Mouse (Mus musculus) liver, embryonic 14.5 days (tissue): ENCODE results near the gene Ticam1. TPM values are rescaled to one million over a fixed set of nuclear protein-coding genes. Genes with fewer than 3 reads are reported as not detected.

Source experiments
- ATAC-seq: fragments of 200-750 bp; cut with Nextera tagmentation; 2 replicates; pipeline ENCODE4 v1.8.0; 2017; ENCODE audit warnings: moderate number of reproducible peaks, mild to moderate bottlenecking, moderate library complexity; ENCODE audit not compliant: insufficient read depth
- DNase-seq, 3 experiments: peaks; one replicate each; pipeline ENCODE4 v3.0.0-alpha.2; 2012 to 2013; ENCODE audit warnings: low read depth in 3 of 3, low spot score in 3 of 3
- H3K27ac ChIP-seq: fragments of 300-500 bp; sonication (generic); 2 replicates; pipeline ENCODE4 v1.5.1; 2014; ENCODE audit warnings: moderate library complexity, mild to moderate bottlenecking, control low read depth, inconsistent platforms
- H3K27me3 ChIP-seq: fragments of 300-500 bp; sonication (generic); 2 replicates; pipeline ENCODE4 v1.6.1; 2014; ENCODE audit warnings: mild to moderate bottlenecking, low read length, moderate library complexity; ENCODE audit not compliant: control insufficient read depth, insufficient read depth
- H3K36me3 ChIP-seq: fragments of 300-500 bp; sonication (generic); replicated peaks from 2 replicates; pipeline ENCODE4 v1.6.1; 2014; ENCODE audit warnings: low read depth; ENCODE audit not compliant: control insufficient read depth, insufficient read depth
- H3K4me1 ChIP-seq, 2 experiments: fragments of 200-500 bp in 1 of 2; fragments of 300-500 bp in 1 of 2; sonication (generic) in 1 of 2; replicated peaks; 2 replicates each; pipeline ENCODE4 v1.6.1; 2012 to 2014; ENCODE audit warnings: antibody characterized with exemption in 1 of 2, inconsistent platforms in 1 of 2, low read length in 1 of 2; ENCODE audit not compliant: control insufficient read depth in 2 of 2, insufficient read depth in 2 of 2
- H3K4me2 ChIP-seq: fragments of 300-500 bp; sonication (generic); 2 replicates; pipeline ENCODE4 v1.6.1; 2014; ENCODE audit warnings: low read depth, mild to moderate bottlenecking, control low read depth, moderate library complexity
- H3K4me3 ChIP-seq, 2 experiments: fragments of 200-500 bp in 1 of 2; fragments of 300-500 bp in 1 of 2; sonication (generic) in 1 of 2; 2 replicates each; pipeline ENCODE4 v1.5.1; 2012 to 2014; ENCODE audit warnings: low read depth in 2 of 2, low read length in 2 of 2, mild to moderate bottlenecking in 2 of 2, control low read depth in 1 of 2, inconsistent platforms in 1 of 2, moderate library complexity in 1 of 2; ENCODE audit not compliant: insufficient read depth in 1 of 2
- H3K9ac ChIP-seq: fragments of 300-500 bp; sonication (generic); replicated peaks from 2 replicates; pipeline ENCODE4 v1.6.1; 2014; ENCODE audit warnings: mild to moderate bottlenecking, control low read depth, moderate library complexity
- H3K9me3 ChIP-seq: fragments of 300-500 bp; sonication (generic); 2 replicates; pipeline ENCODE4 v1.6.1; 2016; ENCODE audit warnings: low read length, mixed read lengths; ENCODE audit not compliant: control insufficient read depth
- CTCF ChIP-seq: IDR thresholded peaks from 2 replicates; pipeline ENCODE4 v1.5.1; 2016; ENCODE audit warnings: antibody characterized with exemption, low read depth, control low read depth
- EP300 ChIP-seq: IDR thresholded peaks from 2 replicates; pipeline ENCODE4 v1.6.1; 2016; ENCODE audit warnings: antibody characterized with exemption, low read depth
- WGBS: fragments of 180-500 bp; shearing (Covaris S2); extraction: QIAGEN DNeasy Blood & Tissue Kit; methylation state at CpG from one replicate; pipeline ENCODE4 v1.1.7; 2014; ENCODE audit not compliant: insufficient replicate concordance; 5-methylcytosine and 5-hydroxymethylcytosine counted together
- polyA plus RNA-seq, 2 experiments: library from polyadenylated mRNA; depleted of rRNA in 1 of 2; stranded (reverse) in 1 of 2; unstranded in 1 of 2; fragments of >200 nt; fragmentation: Nextera tagmentation in 1 of 2; extraction: Ambion mirVana in 1 of 2; gene quantifications; 2 replicates each; pipeline versions ENCODE4 v1.2.1 to v1.2.3; 2012 to 2014

Ticam1 gene
- polyA plus RNA-seq, 2 experiments, result 3.4 to 4.9 TPM

- WGBS, result 75% methylated on average over 6 of the region's 6 CpGs
- DNase-seq (no peak), ATAC-seq (no peak)
- Histone ChIP-seq H3K27ac (no peak overlapping the region), H3K4me3 (no peak overlapping the region), H3K9ac (no peak overlapping the region), H3K4me2 (no peak overlapping the region), H3K36me3 (peaks cover 83% of the 10 kb centered on the region), H3K4me1 (peaks cover 4 to 18% of the 10 kb centered on the region in 2 experiments; a peak in 3 of 4 replicates), H3K27me3 (no peaks in the 10 kb centered on the region), H3K9me3 (no peaks in the 10 kb centered on the region)
- no peak for TF ChIP-seq EP300
- no peak for TF ChIP-seq CTCF
Measured at GRCm38 (mm10) chr17:56308088-56308487, 31.5 kb upstream of the Ticam1 start.

GRCm38 (mm10) chr17:56305826-56306225 is 29.2 kb upstream of the Ticam1 start:
- Histone ChIP-seq H3K4me1 (peaks cover 16 to 26% of the 10 kb centered on the region in 2 experiments), H3K9me3 (no peaks in the 10 kb centered on the region), H3K9ac (no peak overlapping the region), H3K4me3 (peak overlapping the region in 1 of 2 experiments; percentile 7; a peak in 1 of 4 replicates), H3K4me2 (peak overlapping the region; percentile 88), H3K36me3 (peaks cover 61% of the 10 kb centered on the region), H3K27me3 (no peaks in the 10 kb centered on the region), H3K27ac (no peak overlapping the region)
- TF ChIP-seq CTCF (peak; percentile 61), EP300 (no peak)
- DNase-seq (no peak), ATAC-seq (no peak)
- WGBS, result 72% methylated on average over 8 of the region's 8 CpGs

- 49% methylated on average over 9 of the region's 9 CpGs for WGBS
- H3K9me3 ChIP-seq, result no peaks in the 10 kb centered on the region
- H3K4me1 ChIP-seq, result peaks cover 16 to 26% of the 10 kb centered on the region in 2 experiments
- H3K27me3 ChIP-seq, result no peaks in the 10 kb centered on the region
- TF ChIP-seq EP300, result no peak
- no peak for TF ChIP-seq CTCF
- DNase-seq, result no peak
- peak overlapping the region; percentile 63 for H3K9ac ChIP-seq
- peak overlapping the region; percentile 88 for H3K4me2 ChIP-seq
- peaks cover 54% of the 10 kb centered on the region for H3K36me3 ChIP-seq
- no peak overlapping the region for H3K27ac ChIP-seq
- ATAC-seq, result no peak
- H3K4me3 ChIP-seq, result peak overlapping the region; percentile 80 to 88
Measured at GRCm38 (mm10) chr17:56305156-56305555, 28.6 kb upstream of the Ticam1 start.

- Histone ChIP-seq H3K4me3 (peak overlapping the region; percentile 80 to 88), H3K4me1 (peaks cover 16 to 26% of the 10 kb centered on the region in 2 experiments), H3K9me3 (no peaks in the 10 kb centered on the region), H3K9ac (peak overlapping the region; percentile 63), H3K4me2 (peak overlapping the region; percentile 88), H3K36me3 (peaks cover 50% of the 10 kb centered on the region), H3K27ac (peak overlapping the region; percentile 3), H3K27me3 (no peaks in the 10 kb centered on the region)
- WGBS, result 18% methylated on average over 11 of the region's 11 CpGs
- DNase-seq, result no peak
- TF ChIP-seq EP300 (no peak), CTCF (no peak)
- ATAC-seq, result no peak
Measured at GRCm38 (mm10) chr17:56304718-56305117, 28.1 kb upstream of the Ticam1 start.

- DNase-seq (peak; percentile 95), ATAC-seq (peak; percentile 84)
- H3K4me1 ChIP-seq, result peaks cover 16 to 26% of the 10 kb centered on the region in 2 experiments
- peak overlapping the region; percentile 80 to 88 for H3K4me3 ChIP-seq
- WGBS, result under 1% methylated on average over 68 of the region's 68 CpGs
- H3K9ac ChIP-seq, result peak overlapping the region; percentile 88
- no peaks in the 10 kb centered on the region for H3K27me3 ChIP-seq
- H3K9me3 ChIP-seq, result no peaks in the 10 kb centered on the region
- H3K4me2 ChIP-seq, result peak overlapping the region; percentile 88
- no peak for TF ChIP-seq EP300
- TF ChIP-seq CTCF, result no peak
- peak overlapping the region; percentile 93 for H3K27ac ChIP-seq
- peaks cover 43% of the 10 kb centered on the region for H3K36me3 ChIP-seq
Measured at GRCm38 (mm10) chr17:56303847-56304586, 27.4 kb upstream of the Ticam1 start.
